Mouse (Mus musculus): ENCODE data around the gene Dock1. TPM values are rescaled to one million over a fixed set of nuclear protein-coding genes. Genes with fewer than 3 reads are reported as not detected.

Dock1 gene
- polyA plus RNA-seq, 1 experiment from 2014 or later: 24.7 TPM

DNA sequence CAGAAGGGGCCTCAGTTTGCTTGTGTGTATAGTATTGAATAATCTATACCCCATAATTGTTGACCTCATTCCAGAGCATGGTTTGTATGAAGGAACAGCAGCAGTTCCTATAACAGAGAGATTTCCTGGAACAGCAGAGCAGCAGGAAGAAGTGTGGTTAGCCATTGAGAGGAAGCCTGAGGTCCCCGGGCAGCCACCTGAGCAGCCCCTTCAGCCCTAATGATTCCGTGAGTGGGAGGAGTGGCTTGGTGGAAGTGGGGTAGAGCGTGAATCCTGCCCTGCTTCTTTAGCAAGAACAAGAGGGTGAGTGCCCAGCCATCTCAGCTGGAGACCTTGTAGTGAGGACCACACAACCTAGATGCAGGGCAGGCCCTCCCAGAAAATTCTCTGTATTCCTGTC is 398.4 kb downstream of the Dock1 start:
- no peak overlapping the region for H3K27ac ChIP-seq
- 79% methylated on average over 3 of the region's 3 CpGs for WGBS
- peaks cover 5% of the 10 kb centered on the region; the same call in 1 of the 2 replicates for H3K4me1 ChIP-seq
- DNase-seq (ENCODE audit: low spot score): no peak
- H3K36me3 ChIP-seq: 0 out of 2 replicates have a peak, but pooled peaks cover 3% of the 10 kb centered on the region
- H3K4me3 ChIP-seq: no peak overlapping the region
- no peaks in the 10 kb centered on the region for H3K27me3 ChIP-seq (ENCODE audit: insufficient read depth, poor library complexity, severe bottlenecking)
- H3K9me3 ChIP-seq: 0 out of 2 replicates have a peak, but pooled peaks cover 3% of the 10 kb centered on the region

DNA sequence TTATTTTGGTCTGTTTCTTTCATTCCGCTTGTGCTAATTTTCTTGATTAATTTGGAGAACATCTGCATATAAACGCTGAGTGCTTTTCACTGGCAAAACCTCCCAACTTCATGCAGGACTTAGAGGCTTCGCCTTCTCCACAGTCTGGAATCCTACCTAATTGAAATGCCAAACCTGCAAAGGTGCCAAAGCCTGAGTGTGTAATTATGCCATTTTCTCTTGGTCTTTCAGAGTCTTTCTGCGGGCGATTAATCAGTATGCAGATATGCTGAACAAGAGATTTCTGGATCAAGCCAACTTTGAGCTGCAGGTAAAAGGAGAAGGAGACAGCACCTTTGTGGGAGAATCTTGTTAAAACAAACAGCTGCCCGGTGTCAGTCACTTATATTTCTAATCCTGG is 406.4 kb downstream of the Dock1 start:
- H3K36me3 ChIP-seq: 0 out of 2 replicates have a peak, but pooled peaks cover 3% of the 10 kb centered on the region
- no peak overlapping the region for H3K27ac ChIP-seq
- DNase-seq (ENCODE audit: low spot score): no peak
- 87% methylated on average over 6 of the region's 6 CpGs for WGBS
- H3K4me1 ChIP-seq: no peaks in the 10 kb centered on the region
- H3K4me3 ChIP-seq: no peak overlapping the region
- no peaks in the 10 kb centered on the region for H3K9me3 ChIP-seq
- H3K27me3 ChIP-seq (ENCODE audit: insufficient read depth, poor library complexity, severe bottlenecking): no peaks in the 10 kb centered on the region

DNA sequence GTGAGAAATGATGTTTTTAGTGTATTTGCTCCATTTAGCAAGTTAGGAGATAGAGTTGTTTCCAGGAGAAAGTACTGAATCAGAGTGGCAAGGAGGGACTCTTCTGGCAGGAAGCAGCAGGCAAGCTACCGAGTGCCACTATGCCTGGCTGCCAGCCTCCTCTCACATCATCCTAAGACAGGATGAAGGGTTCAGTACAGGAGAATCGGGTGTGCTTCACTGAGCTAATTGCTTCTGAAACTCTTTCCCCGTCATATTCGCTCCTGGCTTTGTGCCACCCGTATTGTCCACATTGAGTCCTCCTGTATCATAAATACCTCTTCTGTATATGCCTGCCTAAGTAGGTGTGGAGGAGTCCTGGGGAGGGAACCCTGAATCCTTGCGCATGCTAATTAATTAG is 406.9 kb downstream of the Dock1 start:
- no peak overlapping the region for H3K4me3 ChIP-seq
- H3K36me3 ChIP-seq: 0 out of 2 replicates have a peak, but pooled peaks cover 4% of the 10 kb centered on the region

DNA sequence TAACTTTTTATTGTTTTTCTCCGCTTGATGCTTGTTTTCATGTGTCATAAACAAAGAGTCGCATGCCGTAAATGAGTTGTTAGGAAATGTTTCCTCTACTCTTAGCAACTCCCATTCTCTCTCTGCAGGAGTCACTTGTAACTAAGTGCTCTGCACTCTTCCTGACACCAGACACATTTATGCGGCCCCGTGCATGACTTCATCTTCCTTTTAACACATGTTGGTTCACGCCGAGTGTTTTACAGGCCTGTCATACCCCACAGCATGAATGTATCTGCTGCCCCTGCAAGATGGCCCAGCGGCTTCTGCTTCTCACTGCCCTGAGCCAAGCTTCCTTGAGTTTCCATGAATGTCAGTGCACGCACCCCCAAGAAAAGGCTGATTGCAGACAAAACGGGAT is 407.4 kb downstream of the Dock1 start:
- H3K27me3 ChIP-seq (ENCODE audit: insufficient read depth, poor library complexity, severe bottlenecking): no peaks in the 10 kb centered on the region

More for the DNA sequence above, 406.9 kb downstream of the Dock1 start:
- Histone ChIP-seq H3K27me3 (ENCODE audit: insufficient read depth, poor library complexity, severe bottlenecking) (no peaks in the 10 kb centered on the region), H3K4me1 (no peaks in the 10 kb centered on the region), H3K9me3 (no peaks in the 10 kb centered on the region), H3K27ac (no peak overlapping the region)
- 81% methylated on average over 6 of the region's 6 CpGs for WGBS
- no peak for DNase-seq (ENCODE audit: low spot score)

DNA sequence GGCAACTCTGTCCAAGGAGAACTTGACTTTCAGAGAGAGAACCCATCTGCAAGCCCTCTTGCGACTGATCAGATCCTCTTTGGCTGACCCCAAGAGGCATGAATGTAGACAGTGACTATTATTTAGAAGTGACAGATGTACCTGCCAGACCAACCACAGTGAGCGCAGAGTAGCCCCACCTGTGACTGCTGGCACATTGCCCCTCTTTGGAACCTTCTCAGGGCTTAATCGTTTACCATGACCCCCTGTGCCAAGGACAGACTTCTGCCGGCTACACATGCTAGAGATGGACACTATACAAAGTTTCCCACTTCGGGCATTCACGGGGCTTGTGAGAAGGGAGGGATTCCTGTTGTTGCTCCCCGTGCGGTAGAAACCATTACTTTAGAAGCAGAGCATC is 413.0 kb downstream of the Dock1 start:
- 0 out of 2 replicates have a peak overlapping the region, but pooled peaks have one; percentile 43 for H3K27ac ChIP-seq
- H3K36me3 ChIP-seq: 0 out of 2 replicates have a peak, but pooled peaks cover 2% of the 10 kb centered on the region
- no peaks in the 10 kb centered on the region for H3K9me3 ChIP-seq
- no peak for DNase-seq (ENCODE audit: low spot score)
- peaks cover 28% of the 10 kb centered on the region for H3K4me1 ChIP-seq
- 88% methylated on average over 8 of the region's 8 CpGs for WGBS
- no peaks in the 10 kb centered on the region for H3K27me3 ChIP-seq (ENCODE audit: insufficient read depth, poor library complexity, severe bottlenecking)
- no peak overlapping the region for H3K4me3 ChIP-seq

More for the DNA sequence above, 407.4 kb downstream of the Dock1 start:
- Histone ChIP-seq H3K9me3 (no peaks in the 10 kb centered on the region), H3K27ac (no peak overlapping the region), H3K4me1 (no peaks in the 10 kb centered on the region), H3K4me3 (no peak overlapping the region), H3K36me3 (0 out of 2 replicates have a peak, but pooled peaks cover 5% of the 10 kb centered on the region)
- WGBS: 79% methylated on average over 10 of the region's 10 CpGs
- DNase-seq (ENCODE audit: low spot score): no peak

DNA sequence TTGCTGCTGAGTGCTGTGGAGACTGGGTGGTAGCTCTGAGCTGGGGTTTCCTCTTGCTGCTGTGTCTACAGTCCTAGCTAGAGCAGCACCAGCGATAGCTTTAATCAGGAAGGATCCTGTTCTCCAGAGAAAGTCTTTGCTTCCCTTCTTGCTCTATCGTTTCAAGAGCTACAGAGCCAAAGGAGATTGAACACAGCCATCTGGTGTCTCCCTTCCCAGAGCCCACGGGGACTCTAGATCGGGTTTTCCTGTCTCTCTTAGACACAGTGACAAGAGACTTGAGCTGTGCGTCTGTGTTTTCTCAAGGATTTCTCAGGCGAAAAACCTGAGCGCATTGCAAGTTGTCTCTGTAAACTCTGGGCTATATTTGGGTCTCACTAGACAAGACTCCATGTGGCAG is 413.6 kb downstream of the Dock1 start:
- Histone ChIP-seq H3K27ac (peak overlapping the region; percentile 43; the same call in 1 of the 2 replicates), H3K27me3 (ENCODE audit: insufficient read depth, poor library complexity, severe bottlenecking) (no peaks in the 10 kb centered on the region), H3K36me3 (0 out of 2 replicates have a peak, but pooled peaks cover 2% of the 10 kb centered on the region), H3K9me3 (no peaks in the 10 kb centered on the region), H3K4me1 (peaks cover 34% of the 10 kb centered on the region), H3K4me3 (no peak overlapping the region)
- no peak for DNase-seq (ENCODE audit: low spot score)
- 39% methylated on average over 7 of the region's 7 CpGs for WGBS

DNA sequence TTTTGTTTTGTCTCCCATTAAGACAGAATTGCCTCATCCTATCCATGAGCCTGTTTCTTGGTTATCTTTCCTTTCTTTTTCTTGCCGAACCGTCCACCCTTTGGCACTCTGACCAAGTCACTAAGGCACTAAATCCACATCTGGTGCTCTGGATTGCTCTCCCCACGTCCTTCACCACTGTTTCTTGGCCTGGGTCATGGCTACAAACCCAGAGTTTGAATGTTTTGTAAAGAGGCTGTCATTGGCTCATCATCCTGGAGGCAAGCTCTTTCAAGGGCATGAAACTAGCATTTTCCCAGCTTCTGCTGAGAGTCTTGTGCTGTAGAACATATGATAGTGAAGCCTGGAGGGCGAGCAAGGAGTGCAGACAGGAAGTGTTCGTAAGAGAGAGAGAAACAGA is 416.1 kb downstream of the Dock1 start:
- 81% methylated on average over 5 of the region's 5 CpGs for WGBS
- DNase-seq (ENCODE audit: low spot score): no peak

DNA sequence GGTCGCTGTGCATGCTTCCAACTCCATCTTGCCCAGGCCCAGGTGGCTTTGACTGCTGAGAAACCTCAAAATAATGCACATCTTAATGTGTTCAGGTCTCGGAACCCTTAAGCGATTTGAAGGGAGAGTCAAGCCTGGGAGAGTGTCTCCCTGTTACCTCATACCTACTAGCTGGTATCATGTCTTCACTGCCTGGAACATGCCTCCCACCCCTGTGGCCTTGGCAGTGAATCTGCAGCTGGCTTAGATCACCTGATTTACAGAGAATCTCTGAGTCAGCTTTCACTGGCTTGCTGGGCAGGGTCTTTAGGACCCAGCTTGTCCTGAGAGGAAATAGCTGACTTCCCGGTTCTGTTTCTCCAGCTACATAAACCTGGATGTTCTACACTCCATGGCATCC is 419.2 kb downstream of the Dock1 start:
- no peaks in the 10 kb centered on the region for H3K9me3 ChIP-seq
- no peak overlapping the region for H3K4me3 ChIP-seq
- H3K36me3 ChIP-seq: 0 out of 2 replicates have a peak, but pooled peaks cover 5% of the 10 kb centered on the region
- H3K4me1 ChIP-seq: peaks cover 24% of the 10 kb centered on the region
- H3K27me3 ChIP-seq (ENCODE audit: insufficient read depth, poor library complexity, severe bottlenecking): no peaks in the 10 kb centered on the region
- no peak for DNase-seq (ENCODE audit: low spot score)
- WGBS: 83% methylated on average over 4 of the region's 4 CpGs
- H3K27ac ChIP-seq: no peak overlapping the region

More for the DNA sequence above, 416.1 kb downstream of the Dock1 start:
- no peak overlapping the region for H3K4me3 ChIP-seq
- H3K36me3 ChIP-seq: 0 out of 2 replicates have a peak, but pooled peaks cover 2% of the 10 kb centered on the region
- no peaks in the 10 kb centered on the region for H3K27me3 ChIP-seq (ENCODE audit: insufficient read depth, poor library complexity, severe bottlenecking)
- no peaks in the 10 kb centered on the region for H3K9me3 ChIP-seq
- peaks cover 36% of the 10 kb centered on the region for H3K4me1 ChIP-seq
- H3K27ac ChIP-seq: no peak overlapping the region

DNA sequence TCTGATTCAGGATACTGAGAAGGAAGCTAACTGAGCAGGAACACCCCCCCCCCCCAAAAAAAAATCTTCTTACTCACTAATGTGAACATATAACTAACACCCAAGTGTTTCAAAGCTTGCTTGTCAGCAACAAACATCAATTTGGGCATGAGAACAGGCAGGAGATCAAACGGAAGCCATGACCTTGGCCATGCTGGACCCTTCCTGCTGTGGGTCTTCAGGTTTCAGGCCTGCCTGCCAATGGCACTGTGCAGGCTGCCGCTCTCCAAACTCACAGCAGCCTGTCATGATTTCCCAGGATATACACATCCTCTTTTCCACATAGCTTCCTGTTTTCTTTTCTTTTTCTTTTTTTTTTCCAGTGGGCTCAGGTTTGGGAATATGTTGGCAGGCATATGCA is 423.4 kb downstream of the Dock1 start:
- WGBS: 65% methylated on average over 2 of the region's 2 CpGs
- 0 out of 2 replicates have a peak, but pooled peaks cover 5% of the 10 kb centered on the region for H3K36me3 ChIP-seq
- peaks cover 7% of the 10 kb centered on the region; the same call in 1 of the 2 replicates for H3K4me1 ChIP-seq
- H3K27ac ChIP-seq: no peak overlapping the region
- no peak for DNase-seq (ENCODE audit: low spot score)
- no peaks in the 10 kb centered on the region for H3K9me3 ChIP-seq
- H3K27me3 ChIP-seq (ENCODE audit: insufficient read depth, poor library complexity, severe bottlenecking): no peaks in the 10 kb centered on the region
- no peak overlapping the region for H3K4me3 ChIP-seq

DNA sequence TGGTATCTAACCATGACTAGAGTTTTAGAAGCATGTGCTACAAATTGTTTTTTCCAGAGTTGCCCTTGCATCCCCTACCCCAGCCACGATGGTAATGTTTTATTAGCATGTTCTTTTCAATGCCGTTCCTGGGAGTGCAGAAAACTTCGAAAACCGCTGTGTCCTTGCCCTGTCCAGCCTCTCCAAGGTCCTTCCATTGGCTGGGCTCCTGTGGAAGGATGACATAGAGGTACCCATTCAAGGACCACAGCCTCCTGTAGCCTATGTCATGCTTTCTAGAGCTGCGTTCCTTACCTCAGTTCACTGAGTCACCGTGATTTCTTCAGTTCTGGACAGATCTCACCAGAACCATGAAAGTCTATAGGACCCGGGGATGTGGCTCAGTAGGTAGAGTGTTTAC is 431.5 kb downstream of the Dock1 start:
- DNase-seq (ENCODE audit: low spot score): no peak
- Histone ChIP-seq H3K27ac (no peak overlapping the region), H3K4me3 (no peak overlapping the region), H3K9me3 (no peaks in the 10 kb centered on the region), H3K4me1 (peaks cover 3% of the 10 kb centered on the region; the same call in 1 of the 2 replicates), H3K36me3 (0 out of 2 replicates have a peak, but pooled peaks cover 3% of the 10 kb centered on the region), H3K27me3 (ENCODE audit: insufficient read depth, poor library complexity, severe bottlenecking) (no peaks in the 10 kb centered on the region)
- 89% methylated on average over 7 of the region's 7 CpGs for whole genome bisulfite sequencing

DNA sequence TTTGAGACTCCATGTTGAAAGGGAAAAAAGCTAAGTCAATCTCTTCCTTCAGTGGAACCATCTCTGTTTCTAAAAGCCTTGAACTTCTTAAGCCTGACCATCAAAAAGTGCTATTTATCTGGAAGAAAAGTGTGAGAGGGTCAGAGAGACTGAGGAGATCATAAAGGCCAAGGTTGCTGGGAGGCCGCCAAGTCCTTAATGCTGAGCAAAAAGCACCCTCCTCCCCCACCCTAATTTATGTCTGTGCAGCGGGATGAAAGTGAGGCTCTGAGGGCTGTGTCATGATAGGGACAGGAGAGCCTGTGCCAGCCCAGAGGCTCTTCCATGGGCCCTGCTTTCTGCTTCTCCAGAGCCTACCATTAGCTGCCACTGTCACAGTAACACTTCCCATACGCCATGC is 436.1 kb downstream of the Dock1 start:
- WGBS: 62% methylated on average over 3 of the region's 3 CpGs
- 0 out of 2 replicates have a peak, but pooled peaks cover 3% of the 10 kb centered on the region for H3K4me1 ChIP-seq

DNA sequence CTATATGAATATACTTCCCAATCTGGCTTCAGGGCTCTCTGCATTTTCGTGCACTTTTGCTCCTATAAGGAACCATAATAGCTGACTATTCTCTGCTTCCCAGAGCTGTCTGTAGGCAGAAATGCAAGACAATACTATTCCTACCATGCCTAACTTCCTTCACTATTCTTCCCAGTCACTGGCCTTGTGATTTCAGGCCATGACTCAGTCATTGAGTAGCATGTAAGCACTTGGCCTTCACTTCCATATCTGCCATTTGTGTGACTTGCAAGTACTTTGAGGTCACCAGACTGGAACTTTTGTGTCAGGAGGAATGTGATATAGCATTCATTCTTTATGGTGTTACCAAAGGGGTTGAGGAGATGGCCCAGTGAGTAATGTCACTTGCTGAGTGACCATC is 439.9 kb downstream of the Dock1 start:
- Histone ChIP-seq H3K9me3 (no peaks in the 10 kb centered on the region), H3K4me1 (0 out of 2 replicates have a peak, but pooled peaks cover 3% of the 10 kb centered on the region), H3K27ac (no peak overlapping the region), H3K36me3 (peaks cover 41% of the 10 kb centered on the region), H3K4me3 (no peak overlapping the region), H3K27me3 (ENCODE audit: insufficient read depth, poor library complexity, severe bottlenecking) (no peaks in the 10 kb centered on the region)
- 88% methylated on average over 1 of the region's 1 CpGs for WGBS
- no peak for DNase-seq (ENCODE audit: low spot score)

More for the DNA sequence above, 436.1 kb downstream of the Dock1 start:
- Histone ChIP-seq H3K27me3 (ENCODE audit: insufficient read depth, poor library complexity, severe bottlenecking) (no peaks in the 10 kb centered on the region), H3K27ac (no peak overlapping the region), H3K4me3 (no peak overlapping the region), H3K36me3 (peaks cover 29% of the 10 kb centered on the region), H3K9me3 (no peaks in the 10 kb centered on the region)
- DNase-seq (ENCODE audit: low spot score): no peak

DNA sequence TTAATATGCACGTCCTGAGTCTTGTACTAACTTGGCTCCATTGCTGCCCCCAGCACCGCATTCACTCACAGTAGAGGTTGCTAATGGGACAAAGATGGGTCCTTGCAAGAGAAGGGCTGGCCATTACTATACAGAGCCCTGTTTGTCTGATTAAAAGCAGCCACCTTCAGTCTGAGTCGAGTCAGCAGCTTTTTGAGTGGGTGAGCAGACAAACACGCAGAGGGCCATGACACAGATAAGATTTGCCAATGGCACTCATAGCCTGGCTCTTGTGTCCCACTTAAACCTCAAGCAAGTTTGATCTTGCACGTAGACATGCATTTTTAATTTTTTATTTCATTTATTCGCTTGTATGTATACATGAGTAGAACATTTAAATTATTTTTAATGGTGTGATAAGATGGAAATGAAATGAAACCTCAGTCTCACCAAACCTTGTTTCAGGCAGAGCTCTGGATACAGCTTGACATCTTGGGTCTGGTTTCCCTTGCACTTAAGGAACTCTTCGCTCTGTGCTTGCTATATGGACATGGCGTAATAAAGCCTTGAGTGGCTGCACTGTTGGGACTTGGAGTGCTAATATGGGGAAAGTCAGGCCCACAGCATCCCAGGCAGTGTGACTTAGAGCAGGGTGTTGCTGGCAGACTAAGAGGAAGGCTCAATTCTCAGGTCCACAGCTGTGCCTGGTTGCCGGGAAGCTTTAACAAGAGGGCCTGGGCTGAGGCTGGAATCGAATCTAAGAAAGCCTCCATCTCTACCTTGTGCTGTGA is 455.0 kb downstream of the Dock1 start:
- no peak for DNase-seq (ENCODE audit: low spot score)
- Histone ChIP-seq H3K27me3 (ENCODE audit: insufficient read depth, poor library complexity, severe bottlenecking) (0 out of 2 replicates have a peak, but pooled peaks cover 3% of the 10 kb centered on the region), H3K4me3 (no peak overlapping the region), H3K9me3 (no peaks in the 10 kb centered on the region), H3K27ac (no peak overlapping the region), H3K4me1 (peaks cover 19% of the 10 kb centered on the region; the same call in 1 of the 2 replicates), H3K36me3 (peaks cover 13% of the 10 kb centered on the region)
- WGBS: 77% methylated on average over 10 of the region's 10 CpGs

Data from heart, embryonic 10.5 days (tissue).